Mouse (Mus musculus): ENCODE data around the gene Soat1. TPM values are rescaled to one million over a fixed set of nuclear protein-coding genes. Genes with fewer than 3 reads are reported as not detected.

Soat1 gene
- total and polyA plus RNA-seq, 3 experiments: 51.0 to 257 (median 244) TPM

- no peak for TF ChIP-seq GATA1 (IDR thresholded peaks at IDR 0.05; ENCODE audit: borderline replicate concordance, low read length)
- TF ChIP-seq CTCF (IDR thresholded peaks at IDR 0.05; ENCODE audit: low read depth, low read length): no peak
- no peak for TF ChIP-seq GATA2 (IDR thresholded peaks at IDR 0.05; ENCODE audit: borderline replicate concordance, low read depth, low read length)
- TF ChIP-seq TAL1 (conservative IDR thresholded peaks at IDR 0.05; ENCODE audit: low read depth, low read length): no peak
- TF ChIP-seq POLR2AphosphoS5 (IDR thresholded peaks at IDR 0.05; ENCODE audit: insufficient replicate concordance, low read depth, low read length): no peak
- no peak for ATAC-seq (ENCODE audit: extremely low read depth, insufficient number of reproducible peaks, low FRiP score, poor library complexity, severe bottlenecking)
Measured at GRCm38 (mm10) chr1:156481826-156482225, 7.7 kb upstream of the Soat1 start.

GRCm38 (mm10) chr1:156476535-156476934 lies 2.4 kb upstream of the Soat1 start:
- no peak for TF ChIP-seq TAL1 (conservative IDR thresholded peaks at IDR 0.05; ENCODE audit: low read depth, low read length)
- no peak for TF ChIP-seq GATA1 (IDR thresholded peaks at IDR 0.05; ENCODE audit: borderline replicate concordance, low read length)
- no peak for TF ChIP-seq POLR2AphosphoS5 (IDR thresholded peaks at IDR 0.05; ENCODE audit: insufficient replicate concordance, low read depth, low read length)
- TF ChIP-seq GATA2 (IDR thresholded peaks at IDR 0.05; ENCODE audit: borderline replicate concordance, low read depth, low read length): no peak
- no peak for TF ChIP-seq CTCF (IDR thresholded peaks at IDR 0.05; ENCODE audit: low read depth, low read length)
- no peak for DNase-seq (ENCODE audit: low spot score)
- H3K27me3 ChIP-seq (ENCODE audit: insufficient read depth, low read length): peaks cover 12% of the 10 kb centered on the region
- no peak for ATAC-seq (ENCODE audit: extremely low read depth, insufficient number of reproducible peaks, low FRiP score, poor library complexity, severe bottlenecking)
- peaks cover 21% of the 10 kb centered on the region for H3K4me1 ChIP-seq (ENCODE audit: insufficient read depth, low read depth, low read length)
- H3K9me3 ChIP-seq (replicated peaks): no peaks in the 10 kb centered on the region
- no peak overlapping the region for H3K4me3 ChIP-seq (ENCODE audit: low read depth, low read length)
- peaks cover 3% of the 10 kb centered on the region for H3K36me3 ChIP-seq (replicated peaks)

More at GRCm38 (mm10) chr1:156481826-156482225, 7.7 kb upstream of the Soat1 start:
- Histone ChIP-seq H3K27me3 (ENCODE audit: insufficient read depth, low read length) (peaks cover 16% of the 10 kb centered on the region), H3K36me3 (replicated peaks) (no peaks in the 10 kb centered on the region), H3K4me1 (ENCODE audit: insufficient read depth, low read depth, low read length) (peaks cover 3% of the 10 kb centered on the region; the same call in 1 of the 2 replicates), H3K4me3 (ENCODE audit: low read depth, low read length) (no peak overlapping the region), H3K9me3 (replicated peaks) (no peaks in the 10 kb centered on the region)
- no peak for DNase-seq (ENCODE audit: low spot score)

- Histone ChIP-seq H3K4me3 (ENCODE audit: low read depth, low read length) (no peak overlapping the region), H3K4me1 (ENCODE audit: insufficient read depth, low read depth, low read length) (peaks cover 26% of the 10 kb centered on the region), H3K36me3 (replicated peaks) (peaks cover 4% of the 10 kb centered on the region), H3K27me3 (ENCODE audit: insufficient read depth, low read length) (peaks cover 12% of the 10 kb centered on the region), H3K9me3 (replicated peaks) (no peaks in the 10 kb centered on the region)
- DNase-seq (ENCODE audit: low spot score) (no peak), ATAC-seq (ENCODE audit: extremely low read depth, insufficient number of reproducible peaks, low FRiP score, poor library complexity, severe bottlenecking) (no peak)
- no peak for TF ChIP-seq TAL1 (conservative IDR thresholded peaks at IDR 0.05; ENCODE audit: low read depth, low read length)
- TF ChIP-seq GATA2 (IDR thresholded peaks at IDR 0.05; ENCODE audit: borderline replicate concordance, low read depth, low read length): no peak
- no peak for TF ChIP-seq CTCF (IDR thresholded peaks at IDR 0.05; ENCODE audit: low read depth, low read length)
- no peak for TF ChIP-seq POLR2AphosphoS5 (IDR thresholded peaks at IDR 0.05; ENCODE audit: insufficient replicate concordance, low read depth, low read length)
- no peak for TF ChIP-seq GATA1 (IDR thresholded peaks at IDR 0.05; ENCODE audit: borderline replicate concordance, low read length)
Measured at GRCm38 (mm10) chr1:156476016-156476415, 1.9 kb upstream of the Soat1 start.

GRCm38 (mm10) chr1:156474854-156475253 lies 723 bp upstream of the Soat1 start:
- H3K36me3 ChIP-seq (replicated peaks): peaks cover 4% of the 10 kb centered on the region
- no peaks in the 10 kb centered on the region for H3K9me3 ChIP-seq (replicated peaks)
- peaks cover 36% of the 10 kb centered on the region for H3K4me1 ChIP-seq (ENCODE audit: insufficient read depth, low read depth, low read length)
- DNase-seq (ENCODE audit: low spot score) (no peak), ATAC-seq (ENCODE audit: extremely low read depth, insufficient number of reproducible peaks, low FRiP score, poor library complexity, severe bottlenecking) (no peak)
- no peak for TF ChIP-seq POLR2AphosphoS5 (IDR thresholded peaks at IDR 0.05; ENCODE audit: insufficient replicate concordance, low read depth, low read length)
- TF ChIP-seq GATA2 (IDR thresholded peaks at IDR 0.05; ENCODE audit: borderline replicate concordance, low read depth, low read length): no peak
- TF ChIP-seq CTCF (IDR thresholded peaks at IDR 0.05; ENCODE audit: low read depth, low read length): no peak
- no peak for TF ChIP-seq TAL1 (conservative IDR thresholded peaks at IDR 0.05; ENCODE audit: low read depth, low read length)
- TF ChIP-seq GATA1 (IDR thresholded peaks at IDR 0.05; ENCODE audit: borderline replicate concordance, low read length): no peak
- H3K4me3 ChIP-seq (ENCODE audit: low read depth, low read length): no peak overlapping the region
- peaks cover 12% of the 10 kb centered on the region for H3K27me3 ChIP-seq (ENCODE audit: insufficient read depth, low read length)

GRCm38 (mm10) chr1:156473003-156473402 lies 1.1 kb downstream of the Soat1 start:
- Histone ChIP-seq H3K27me3 (ENCODE audit: insufficient read depth, low read length) (peaks cover 12% of the 10 kb centered on the region), H3K4me3 (ENCODE audit: low read depth, low read length) (peak overlapping the region; percentile 82)
- ATAC-seq (ENCODE audit: extremely low read depth, insufficient number of reproducible peaks, low FRiP score, poor library complexity, severe bottlenecking): no peak

GRCm38 (mm10) chr1:156471955-156472354 lies 2.2 kb downstream of the Soat1 start:
- Histone ChIP-seq H3K4me1 (ENCODE audit: insufficient read depth, low read depth, low read length) (peaks cover 47% of the 10 kb centered on the region), H3K4me3 (ENCODE audit: low read depth, low read length) (no peak overlapping the region; the same call in 1 of the 2 replicates), H3K9me3 (replicated peaks) (peaks cover 7% of the 10 kb centered on the region), H3K27me3 (ENCODE audit: insufficient read depth, low read length) (peaks cover 8% of the 10 kb centered on the region; the same call in 1 of the 2 replicates), H3K36me3 (replicated peaks) (peaks cover 25% of the 10 kb centered on the region)
- DNase-seq (ENCODE audit: low spot score) (no peak), ATAC-seq (ENCODE audit: extremely low read depth, insufficient number of reproducible peaks, low FRiP score, poor library complexity, severe bottlenecking) (no peak)
- no peak for TF ChIP-seq CTCF (IDR thresholded peaks at IDR 0.05; ENCODE audit: low read depth, low read length)
- no peak for TF ChIP-seq GATA2 (IDR thresholded peaks at IDR 0.05; ENCODE audit: borderline replicate concordance, low read depth, low read length)
- no peak for TF ChIP-seq TAL1 (conservative IDR thresholded peaks at IDR 0.05; ENCODE audit: low read depth, low read length)
- no peak for TF ChIP-seq GATA1 (IDR thresholded peaks at IDR 0.05; ENCODE audit: borderline replicate concordance, low read length)
- no peak for TF ChIP-seq POLR2AphosphoS5 (IDR thresholded peaks at IDR 0.05; ENCODE audit: insufficient replicate concordance, low read depth, low read length)

More at GRCm38 (mm10) chr1:156473003-156473402, 1.1 kb downstream of the Soat1 start:
- H3K9me3 ChIP-seq (replicated peaks): peaks cover 7% of the 10 kb centered on the region
- peaks cover 46% of the 10 kb centered on the region for H3K4me1 ChIP-seq (ENCODE audit: insufficient read depth, low read depth, low read length)
- TF ChIP-seq GATA2 (IDR thresholded peaks at IDR 0.05; ENCODE audit: borderline replicate concordance, low read depth, low read length): no peak
- no peak for TF ChIP-seq TAL1 (conservative IDR thresholded peaks at IDR 0.05; ENCODE audit: low read depth, low read length)
- no peak for TF ChIP-seq POLR2AphosphoS5 (IDR thresholded peaks at IDR 0.05; ENCODE audit: insufficient replicate concordance, low read depth, low read length)
- H3K36me3 ChIP-seq (replicated peaks): peaks cover 17% of the 10 kb centered on the region
- DNase-seq (ENCODE audit: low spot score): no peak
